Mouse (Mus musculus) embryonic facial prominence, embryonic 11.5 days (tissue): ENCODE data around the gene Yars. TPM values are rescaled to one million over a fixed set of nuclear protein-coding genes. Genes with fewer than 3 reads are reported as not detected.

ENCODE experiments used
- ATAC-seq: fragments of 200-750 bp; cut with Nextera tagmentation; replicated peaks from 2 replicates; pipeline ENCODE4 v1.8.0; 2017; ENCODE audit warnings: low read depth; ENCODE audit not compliant: insufficient number of reproducible peaks, low FRiP score, low TSS enrichment
- DNase-seq: peaks from one replicate; pipeline ENCODE4 v3.0.0-alpha.2; 2015; ENCODE audit warnings: low spot score
- H3K27ac ChIP-seq: fragments of 300-500 bp; sonication (generic); replicated peaks from 2 replicates; pipeline ENCODE4 v1.5.1; 2014; ENCODE audit warnings: mild to moderate bottlenecking, low read depth, low read length, control low read depth
- H3K27me3 ChIP-seq: fragments of 300-500 bp; sonication (generic); 2 replicates; pipeline ENCODE4 v1.6.1; 2014; ENCODE audit warnings: mild to moderate bottlenecking, low read length, moderate library complexity, mixed read lengths; ENCODE audit not compliant: control insufficient read depth, insufficient read depth
- H3K36me3 ChIP-seq: fragments of 300-500 bp; sonication (generic); replicated peaks from 2 replicates; pipeline ENCODE4 v1.6.1; 2014; ENCODE audit warnings: low read depth, mild to moderate bottlenecking, low read length, moderate library complexity, mixed read lengths; ENCODE audit not compliant: control insufficient read depth, insufficient read depth
- H3K4me1 ChIP-seq: fragments of 300-500 bp; sonication (generic); 2 replicates; pipeline ENCODE4 v1.6.1; 2014; ENCODE audit warnings: low read length, mixed read lengths; ENCODE audit not compliant: control insufficient read depth, insufficient read depth
- H3K4me2 ChIP-seq: fragments of 300-500 bp; sonication (generic); 2 replicates; pipeline ENCODE4 v1.6.1; 2014; ENCODE audit warnings: low read depth, mild to moderate bottlenecking, control low read depth, low read length, moderate library complexity
- H3K4me3 ChIP-seq: fragments of 300-500 bp; sonication (generic); 2 replicates; pipeline ENCODE4 v1.5.1; 2014; ENCODE audit warnings: low read depth, low read length, control low read depth
- H3K9ac ChIP-seq: fragments of 300-500 bp; sonication (generic); replicated peaks from 2 replicates; pipeline ENCODE4 v1.6.1; 2014; ENCODE audit warnings: mild to moderate bottlenecking, control low read depth, low read length
- H3K9me3 ChIP-seq: fragments of 300-500 bp; sonication (generic); replicated peaks from 2 replicates; pipeline ENCODE4 v1.6.1; 2016; ENCODE audit warnings: mild to moderate bottlenecking, low read length, inconsistent platforms, mixed read lengths; ENCODE audit not compliant: control insufficient read depth
- WGBS: fragments of 180-500 bp; shearing (Covaris S2); extraction: QIAGEN DNeasy Blood & Tissue Kit; methylation state at CpG from one replicate; pipeline ENCODE4 v1.1.7; 2014; 5-methylcytosine and 5-hydroxymethylcytosine counted together
- polyA plus RNA-seq: library from polyadenylated mRNA; unstranded; fragments of >200 nt; fragmentation: Nextera tagmentation; extraction: Ambion mirVana; gene quantifications from 2 replicates; pipeline ENCODE4 v1.2.1, GENCODE M21; 2014

The Yars gene
- polyA plus RNA-seq, 1 experiment from 2014 or later: 91.1 TPM

- 77% methylated on average over 5 of the region's 5 CpGs for WGBS
- ATAC-seq: no peak
- no peak for DNase-seq
- no peaks in the 10 kb centered on the region for H3K9me3 ChIP-seq
- H3K27me3 ChIP-seq: no peaks in the 10 kb centered on the region
- H3K36me3 ChIP-seq: no peaks in the 10 kb centered on the region
- no peak overlapping the region for H3K4me2 ChIP-seq
- peaks cover 8% of the 10 kb centered on the region; the same call in 1 of the 2 replicates for H3K4me1 ChIP-seq
- H3K4me3 ChIP-seq: no peak overlapping the region
- no peak overlapping the region for H3K27ac ChIP-seq
- H3K9ac ChIP-seq: no peak overlapping the region
Observed at GRCm38 (mm10) chr4:129266821-129267220, 77.3 kb downstream of the Yars start.

- DNase-seq (no peak), ATAC-seq (no peak)
- no peaks in the 10 kb centered on the region for H3K9me3 ChIP-seq
- no peak overlapping the region for H3K9ac ChIP-seq
- H3K36me3 ChIP-seq: no peaks in the 10 kb centered on the region
- H3K27me3 ChIP-seq: no peaks in the 10 kb centered on the region
- 42% methylated on average over 1 of the region's 1 CpGs for WGBS
- H3K4me1 ChIP-seq: peaks cover under 1% of the 10 kb centered on the region; the same call in 1 of the 2 replicates
- no peak overlapping the region for H3K4me3 ChIP-seq
- H3K27ac ChIP-seq: no peak overlapping the region
- no peak overlapping the region for H3K4me2 ChIP-seq
Observed at GRCm38 (mm10) chr4:129268698-129269097, 79.1 kb downstream of the Yars start.

Other genes starting within 250 kb of the Yars start
- gene Azin2, start 227.3 kb upstream of the Yars start, polyA plus RNA-seq: 14.0 and 14.6 TPM in 2 replicates
- 152 and 154 TPM in 2 replicates for gene Ak2, start 197.8 kb upstream of the Yars start, polyA plus RNA-seq
- 9.0 and 10.3 TPM in 2 replicates for gene Rnf19b, start 131.5 kb upstream of the Yars start, polyA plus RNA-seq
- gene Tmem54, start 84.2 kb upstream of the Yars start, polyA plus RNA-seq: 6.3 and 6.4 TPM in 2 replicates
- gene Hpca, start 67.7 kb upstream of the Yars start, polyA plus RNA-seq: 3.1 and 3.5 TPM in 2 replicates
- 2.8 and 3.8 TPM in 2 replicates for gene Fndc5, start 52.8 kb upstream of the Yars start, polyA plus RNA-seq
- gene S100pbp, start within 50 bp of the Yars start, polyA plus RNA-seq: 22.8 and 24.5 TPM in 2 replicates
- 2.4 and 2.5 TPM in 2 replicates for gene C77080, start 71.6 kb downstream of the Yars start, polyA plus RNA-seq
- 0.25 and 0.63 TPM in 2 replicates for gene Sync, start 97.9 kb downstream of the Yars start, polyA plus RNA-seq
- 584 and 661 TPM in 2 replicates for gene Rbbp4, start 145.6 kb downstream of the Yars start, polyA plus RNA-seq
- gene Zbtb8os, start 145.9 kb downstream of the Yars start, polyA plus RNA-seq: 46.1 and 53.6 TPM in 2 replicates
- 6.5 and 7.2 TPM in 2 replicates for gene Zbtb8a, start 188.4 kb downstream of the Yars start, polyA plus RNA-seq